Mouse (Mus musculus): Measurements from ENCODE around the gene Mrpl49. TPM values are rescaled to one million over a fixed set of nuclear protein-coding genes. Genes with fewer than 3 reads are reported as not detected.
"Not testable (repeated sequence)": the region's sequence is repeated elsewhere in the genome, so short reads cannot be mapped to it uniquely, and the experiment has no call there.

Gene Mrpl49
- total RNA-seq, 4 experiments from 2014 or later, result 33.7 to 44.8 (median 40.9) TPM

GRCm38 (mm10) chr19:6067011-6067723, 9.6 kb upstream of the Mrpl49 start:
- peak; percentile 44 for DNase-seq (ENCODE audit: low spot score)

- DNase-seq (ENCODE audit: low spot score), result no peak
Measured at GRCm38 (mm10) chr19:6066571-6066970, 9.0 kb upstream of the Mrpl49 start.

- no peak for DNase-seq (ENCODE audit: low spot score)
Measured at GRCm38 (mm10) chr19:6063081-6063480, 5.5 kb upstream of the Mrpl49 start.

- no peak for DNase-seq (ENCODE audit: low spot score)
Measured at GRCm38 (mm10) chr19:6062418-6062817, 4.8 kb upstream of the Mrpl49 start.

- no peak for DNase-seq (ENCODE audit: low spot score)
Measured at GRCm38 (mm10) chr19:6061641-6062302, 4.2 kb upstream of the Mrpl49 start.

- peak; percentile 97 for DNase-seq (ENCODE audit: low spot score)
Measured at GRCm38 (mm10) chr19:6061021-6061533, 3.5 kb upstream of the Mrpl49 start, which contains the start of gene Znhit2. Gene Znhit2 (plus strand): TSS chr19:6061192.

DNA sequence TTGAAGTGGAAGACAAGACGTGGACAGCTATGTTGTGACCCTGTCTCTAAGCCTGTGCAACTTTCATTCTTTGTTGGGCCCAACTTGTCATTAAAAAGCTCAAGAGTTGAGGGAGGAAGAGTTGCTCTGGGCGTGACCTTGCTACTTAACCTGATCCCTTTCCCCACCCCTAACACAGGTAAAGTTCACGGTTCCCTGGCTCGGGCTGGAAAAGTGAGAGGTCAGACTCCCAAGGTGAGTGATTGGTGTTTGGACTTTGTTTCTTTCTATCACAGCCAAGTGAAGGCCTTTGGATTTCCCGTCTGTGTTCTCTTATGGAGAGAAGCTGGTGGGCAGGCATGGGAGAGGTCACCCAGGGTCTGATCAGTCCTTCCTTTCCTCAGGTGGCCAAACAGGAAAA, 1.4 kb upstream of the Mrpl49 start:
- no peak for DNase-seq (ENCODE audit: low spot score)

DNA sequence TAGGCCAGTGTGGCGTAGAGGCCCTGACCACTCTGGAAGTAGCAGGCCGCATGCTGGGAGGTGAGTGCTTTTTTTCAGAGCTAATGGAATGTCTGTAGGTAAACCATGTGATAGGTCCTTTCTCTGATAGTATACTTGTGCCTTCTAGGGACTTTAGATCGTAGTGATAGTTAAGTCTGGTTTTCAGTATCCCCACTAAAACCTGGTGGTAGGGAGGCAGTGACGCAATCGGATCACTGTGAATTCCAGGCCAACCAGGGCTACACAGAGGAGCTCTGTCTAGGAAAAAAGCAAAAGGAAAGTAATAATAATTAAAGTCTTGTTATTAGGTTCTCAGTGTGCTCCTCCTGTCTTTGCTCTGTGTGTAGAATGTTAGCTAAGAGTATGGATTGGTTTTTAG, 928 bp upstream of the Mrpl49 start:
- DNase-seq (ENCODE audit: low spot score), result no peak

- no peak for DNase-seq (ENCODE audit: low spot score)
Measured at GRCm38 (mm10) chr19:6056696-6057095, 889 bp downstream of the Mrpl49 start.

GRCm38 (mm10) chr19:6054296-6054695, 3.3 kb downstream of the Mrpl49 start:
- DNase-seq (ENCODE audit: low spot score), result no peak

- no peak for DNase-seq (ENCODE audit: low spot score)
Measured at GRCm38 (mm10) chr19:6052516-6052915, 5.1 kb downstream of the Mrpl49 start.

GRCm38 (mm10) chr19:6048681-6049410, 8.7 kb downstream of the Mrpl49 start:
- no peak for DNase-seq (ENCODE audit: low spot score)

- DNase-seq (ENCODE audit: low spot score), result no peak
Measured at GRCm38 (mm10) chr19:6047899-6048166, 9.8 kb downstream of the Mrpl49 start.

DNA sequence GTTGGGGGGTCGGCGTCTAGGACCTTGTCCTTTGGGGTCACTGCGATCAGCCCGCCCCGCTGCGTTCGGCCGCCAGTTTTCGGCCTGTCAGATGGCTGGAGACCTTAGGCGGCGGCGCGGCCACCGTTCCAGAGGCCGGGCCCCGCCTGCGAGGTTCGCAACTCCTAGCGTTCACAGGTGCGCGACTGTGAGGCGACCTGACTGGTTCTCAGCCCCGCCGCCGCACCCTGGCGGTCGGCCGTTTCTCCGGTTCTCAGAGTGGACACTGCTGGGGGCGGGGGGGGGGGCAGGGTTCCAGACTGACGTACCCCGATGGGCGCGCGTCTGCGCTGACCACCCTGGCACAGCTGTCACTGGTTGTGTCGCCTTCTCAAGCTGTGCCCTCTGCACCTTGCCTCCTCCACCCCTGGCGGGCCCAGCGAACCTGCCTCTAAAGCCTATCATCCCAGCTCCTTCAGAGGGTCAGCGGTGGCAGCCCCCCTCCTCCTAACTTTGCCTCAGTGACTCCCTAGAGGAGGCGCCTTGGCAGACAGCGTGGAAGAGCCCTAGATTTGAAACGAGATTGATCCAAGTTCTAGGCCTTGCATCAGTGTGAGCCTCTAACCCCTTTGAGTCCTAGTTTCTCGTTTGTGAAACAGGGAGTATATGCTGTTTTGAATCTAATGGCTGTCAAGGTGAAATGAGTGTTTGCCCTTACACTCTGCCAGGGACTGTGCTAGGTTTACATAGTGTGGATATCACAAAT, 10.3 kb downstream of the Mrpl49 start:
- no peak for DNase-seq (ENCODE audit: low spot score)

DNA sequence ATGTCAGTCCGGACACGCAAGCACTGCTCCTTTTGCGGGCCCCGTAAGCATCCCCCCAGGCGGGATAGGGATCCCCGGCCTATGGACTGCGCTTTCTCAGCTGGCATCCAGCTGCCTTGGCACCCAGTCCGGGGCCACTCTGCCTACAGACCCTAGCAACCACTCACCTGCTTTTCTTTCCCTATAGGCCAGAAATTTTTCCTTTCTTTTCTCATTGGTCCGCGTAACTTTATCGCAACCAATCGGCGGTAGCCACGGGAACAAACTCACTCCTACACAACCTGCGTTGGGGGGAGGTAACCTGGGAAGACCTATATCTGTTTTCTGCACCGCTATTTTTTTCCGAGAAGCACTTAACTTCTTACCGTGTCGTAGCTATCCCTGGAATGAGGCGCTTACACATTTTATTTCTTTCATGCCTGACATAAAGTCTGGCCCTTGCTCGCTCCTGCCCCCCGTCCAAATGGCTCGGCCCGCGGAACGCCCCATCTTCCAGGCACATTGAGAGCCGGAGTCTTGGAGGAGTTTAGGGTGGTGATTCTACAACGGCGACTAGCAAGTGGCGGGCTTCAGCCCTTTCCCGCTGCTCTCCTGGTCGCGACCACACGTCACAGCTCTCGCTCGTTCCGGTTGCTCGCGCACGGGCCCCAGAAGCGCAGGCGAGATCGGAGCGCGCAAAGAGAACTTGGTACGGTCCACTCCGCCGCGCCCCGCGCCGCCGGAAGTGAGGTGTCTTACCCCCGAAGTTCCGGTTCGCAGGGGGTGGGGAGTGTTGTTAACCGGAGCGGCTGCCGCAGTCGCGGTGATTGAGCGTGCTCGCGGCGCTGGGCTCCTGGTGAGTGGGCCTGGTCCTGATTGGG, 11.1 kb downstream of the Mrpl49 start, which contains the start of gene Syvn1:
TSS of gene Syvn1 (plus strand) at position 283 of the 860 bp plus-strand sequence.
- peak; percentile 97 for DNase-seq (ENCODE audit: low spot score)

- no peak for DNase-seq (ENCODE audit: low spot score)
Measured at GRCm38 (mm10) chr19:6045366-6046293, 12.0 kb downstream of the Mrpl49 start.

GRCm38 (mm10) chr19:6044102-6044501, 13.5 kb downstream of the Mrpl49 start:
- not testable (repeated sequence) for DNase-seq (ENCODE audit: low spot score)

DNA sequence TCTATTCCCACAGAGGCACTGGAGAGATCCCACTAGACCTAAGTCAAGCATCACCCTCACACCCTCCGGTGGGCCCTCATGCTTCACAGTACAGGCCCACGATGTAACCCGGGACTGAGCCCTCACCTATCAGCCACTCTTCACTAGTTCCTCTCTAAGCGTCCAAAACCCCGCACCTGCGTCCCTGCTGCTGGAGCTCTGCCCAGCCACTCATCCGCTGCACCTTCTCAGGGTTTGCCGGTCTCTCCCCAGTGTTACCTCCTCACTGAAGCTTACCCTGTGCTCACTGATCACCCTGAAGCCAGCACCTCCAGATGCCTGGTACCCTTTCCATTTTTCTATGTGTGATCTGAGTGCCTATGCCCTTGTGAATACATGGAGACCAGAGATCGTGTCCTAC, 15.3 kb downstream of the Mrpl49 start:
- DNase-seq (ENCODE audit: low spot score), result no peak

DNA sequence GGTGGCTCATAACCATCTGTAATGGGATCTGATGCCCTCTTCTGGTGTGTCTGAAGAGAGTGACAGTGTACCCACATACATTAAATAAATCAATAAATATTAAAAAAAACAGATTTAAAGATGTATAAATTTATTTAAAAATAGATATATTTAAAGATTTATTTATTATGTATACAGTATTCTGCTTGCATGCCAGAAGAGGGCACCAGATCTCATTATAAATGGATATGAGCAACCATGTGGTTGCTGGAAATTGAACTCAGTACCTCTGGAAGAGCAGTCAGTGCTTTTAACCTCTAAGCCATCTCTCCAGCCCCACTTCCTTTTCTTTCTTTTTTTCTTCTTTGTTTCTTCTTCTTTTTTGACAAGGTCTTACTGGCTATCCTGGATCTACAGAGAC, 17.6 kb downstream of the Mrpl49 start:
- no peak for DNase-seq (ENCODE audit: low spot score)

- DNase-seq (ENCODE audit: low spot score), result no peak
Measured at GRCm38 (mm10) chr19:6038326-6038725, 19.3 kb downstream of the Mrpl49 start.
